Mouse (Mus musculus) embryo, embryonic 9.5 days (tissue): ENCODE measurements around the gene Chst13.

Source experiments
- DNase-seq: peaks from one replicate; pipeline ENCODE4 v3.0.0-alpha.2; 2017; ENCODE audit errors: extremely low spot score

Gene Chst13

DNA sequence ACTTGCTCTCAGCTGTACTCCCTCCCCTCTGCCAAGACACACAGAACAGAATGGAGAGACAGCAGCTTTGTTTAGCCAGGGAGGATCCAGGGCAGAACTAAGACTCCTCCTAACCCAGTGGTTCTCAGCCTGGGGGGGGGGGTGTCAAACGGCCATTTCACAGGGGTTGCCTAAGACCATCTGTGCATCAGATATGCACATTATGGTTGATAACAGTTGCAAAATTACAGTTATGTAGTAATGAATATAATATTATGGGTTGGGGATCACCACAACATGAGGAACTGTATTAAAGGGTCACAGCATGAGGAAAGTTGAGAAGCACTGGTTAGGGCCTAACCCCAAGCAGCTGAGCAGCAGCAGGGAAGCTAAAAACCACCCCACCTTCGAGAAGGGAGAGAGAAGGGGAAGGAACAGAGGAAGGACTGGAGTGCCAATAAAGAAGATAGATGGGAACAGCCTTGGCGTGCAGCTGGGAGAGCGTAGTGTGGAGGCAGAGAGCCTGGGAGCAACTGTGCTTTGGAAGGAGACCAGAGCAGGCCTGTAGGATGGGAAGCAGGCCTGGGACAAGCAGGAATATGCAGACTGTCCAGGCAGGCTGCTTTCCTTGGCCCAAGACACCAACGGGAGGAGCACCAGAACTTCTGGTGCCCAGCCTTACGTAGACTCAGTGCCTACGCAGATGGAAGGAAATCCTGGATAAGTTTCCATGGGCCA lies 5.4 kb downstream of the Chst13 start:
- DNase-seq, result no peak

DNA sequence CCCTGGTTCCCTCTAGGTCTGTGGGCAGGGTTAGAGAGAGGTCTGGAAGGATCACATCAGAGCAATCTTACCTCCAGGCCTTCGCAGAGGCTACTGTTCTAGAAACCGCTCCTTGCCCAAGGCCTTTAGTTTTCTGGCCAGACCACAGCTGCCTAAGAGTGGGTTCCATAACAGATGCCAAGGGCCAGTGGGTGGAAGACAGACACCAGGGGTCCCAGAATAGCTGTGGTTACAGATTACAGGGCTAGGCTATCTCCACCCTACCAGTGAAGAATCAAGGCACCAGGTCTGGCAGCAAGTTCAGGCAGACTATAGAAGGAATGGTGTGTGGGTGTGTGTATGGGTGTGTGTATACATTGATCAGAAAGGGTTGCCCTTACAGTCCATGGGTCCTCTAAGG lies 6.0 kb downstream of the Chst13 start:
- no peak for DNase-seq

DNA sequence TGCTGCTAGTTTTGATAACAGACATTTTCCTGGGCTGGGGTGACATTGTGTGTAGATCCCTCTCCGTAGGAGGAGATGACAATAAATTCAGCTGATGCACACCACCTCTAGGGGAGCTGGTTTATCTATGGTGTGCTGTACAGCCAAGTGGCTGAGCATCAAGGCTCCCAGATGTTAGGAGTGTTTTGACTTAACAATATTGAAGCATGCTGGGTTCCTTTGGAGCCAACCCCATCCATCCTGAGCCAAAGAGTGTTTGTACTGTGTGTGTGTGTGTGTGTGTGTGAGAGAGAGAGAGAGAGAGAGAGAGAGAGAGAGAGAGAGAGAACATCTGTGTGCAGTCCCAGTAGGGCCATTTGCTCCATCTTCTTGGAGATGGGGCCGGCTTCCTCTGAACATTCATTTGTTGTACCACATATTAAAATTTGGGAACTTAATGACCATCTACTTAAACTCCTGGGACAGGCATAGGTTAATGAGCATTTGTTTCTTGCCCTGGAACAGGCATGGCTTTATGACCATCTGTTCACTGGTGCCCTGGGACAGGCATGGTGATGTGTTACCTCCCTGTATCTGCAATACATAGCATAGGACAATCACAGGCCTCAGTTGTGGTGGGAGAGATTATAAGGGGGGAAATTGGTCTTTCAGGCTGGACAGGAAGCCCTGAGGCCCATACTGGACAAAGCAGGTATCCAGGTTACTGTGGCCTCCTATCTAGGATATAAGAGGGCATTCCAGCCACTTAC lies 7.3 kb downstream of the Chst13 start:
- no peak for DNase-seq

DNA sequence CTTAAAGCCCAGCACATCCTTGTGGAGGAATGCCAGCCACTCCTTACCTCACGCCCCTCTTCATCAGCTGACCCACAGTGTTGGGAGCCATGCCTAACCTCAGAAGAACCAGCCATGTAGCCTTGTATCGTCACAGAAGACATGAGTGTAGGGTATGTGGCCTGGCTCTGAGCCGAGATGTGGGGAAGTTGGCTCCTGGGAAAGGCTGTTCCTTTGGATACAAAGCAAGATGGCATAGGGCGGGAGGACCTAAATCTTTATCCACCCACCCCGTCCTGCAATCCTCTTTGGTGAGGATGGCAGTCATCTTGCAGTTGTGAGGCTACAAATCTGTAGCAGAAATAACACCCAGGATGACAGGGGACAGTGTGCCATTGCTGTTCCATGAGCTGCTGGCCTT lies 9.0 kb downstream of the Chst13 start:
- no peak for DNase-seq

DNA sequence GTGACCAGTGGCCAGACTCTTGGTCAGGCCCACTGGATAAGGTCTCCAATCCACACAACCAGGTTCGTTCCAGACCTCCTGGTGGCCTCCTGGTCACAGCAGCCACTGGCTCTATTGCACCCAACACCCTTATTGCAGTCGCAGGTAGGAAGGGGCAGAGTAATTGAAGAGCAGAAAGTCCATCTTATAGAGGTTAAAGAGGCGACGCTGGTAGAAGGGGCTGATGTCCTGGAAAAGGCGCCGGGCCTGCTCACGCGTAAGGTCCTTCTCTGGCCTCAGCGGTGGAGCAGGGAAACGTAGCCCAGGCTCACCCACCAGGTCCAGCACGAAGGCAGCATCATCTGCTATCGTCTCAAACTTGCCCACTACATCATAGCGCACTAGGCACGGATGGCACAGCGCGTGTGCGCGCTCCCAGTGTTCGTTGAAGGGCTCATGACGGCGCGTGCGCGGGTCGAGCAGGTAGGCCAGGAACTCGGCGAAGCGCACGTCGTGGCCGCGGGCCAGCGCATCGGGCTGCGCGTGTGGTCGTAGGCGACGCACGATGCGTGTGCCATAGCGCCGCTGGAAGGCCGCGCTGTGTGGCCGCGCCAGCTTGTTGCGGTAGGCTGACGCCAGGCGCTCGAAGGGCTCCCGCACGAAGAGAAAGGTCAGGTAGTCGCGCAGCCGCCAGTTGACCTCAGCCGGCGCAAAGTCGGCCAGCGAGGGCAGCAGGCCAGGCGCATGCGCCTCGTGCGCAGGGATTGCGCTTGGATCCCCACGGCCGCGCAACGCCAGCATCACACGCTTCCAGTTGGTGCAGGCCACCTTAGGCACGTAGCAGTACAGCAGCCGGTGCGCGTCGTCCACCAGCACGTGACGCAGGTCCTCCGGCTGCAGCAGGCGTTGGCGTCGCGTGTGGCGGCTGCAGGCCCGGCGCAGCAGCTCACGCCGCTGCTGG lies 15.9 kb downstream of the Chst13 start:
- no peak for DNase-seq

DNA sequence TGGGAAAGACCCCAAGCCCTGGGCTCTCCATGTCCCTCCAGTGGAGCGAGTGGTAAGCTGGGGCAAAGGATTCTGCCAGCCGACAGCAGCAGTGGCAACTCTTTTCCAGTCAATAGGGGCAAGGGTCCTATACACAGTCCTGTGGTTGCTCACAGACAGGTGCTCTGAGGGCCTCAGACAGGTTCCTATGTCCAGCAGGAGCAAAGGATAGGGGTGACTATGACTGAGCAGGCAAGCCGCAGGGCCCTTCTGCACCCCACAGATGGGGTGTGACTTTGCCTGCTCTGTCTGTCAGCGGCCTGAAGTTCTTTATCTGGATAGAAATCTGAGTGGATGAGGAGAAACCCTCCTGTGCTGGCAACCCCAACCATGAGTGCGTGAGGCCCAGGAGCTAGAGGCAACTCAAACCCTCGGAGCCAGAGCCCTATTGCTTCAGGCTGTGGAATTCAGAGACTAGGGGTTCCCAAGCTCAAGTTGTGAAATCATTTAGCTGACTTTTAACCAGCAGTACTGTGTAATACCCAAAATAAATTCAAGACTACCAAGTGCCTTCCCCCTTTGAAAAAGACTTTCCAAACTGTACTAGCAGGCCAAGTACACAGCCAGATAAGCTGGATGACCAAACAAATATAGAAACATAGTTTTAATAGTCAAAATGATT lies 18.5 kb downstream of the Chst13 start:
- no peak for DNase-seq

DNA sequence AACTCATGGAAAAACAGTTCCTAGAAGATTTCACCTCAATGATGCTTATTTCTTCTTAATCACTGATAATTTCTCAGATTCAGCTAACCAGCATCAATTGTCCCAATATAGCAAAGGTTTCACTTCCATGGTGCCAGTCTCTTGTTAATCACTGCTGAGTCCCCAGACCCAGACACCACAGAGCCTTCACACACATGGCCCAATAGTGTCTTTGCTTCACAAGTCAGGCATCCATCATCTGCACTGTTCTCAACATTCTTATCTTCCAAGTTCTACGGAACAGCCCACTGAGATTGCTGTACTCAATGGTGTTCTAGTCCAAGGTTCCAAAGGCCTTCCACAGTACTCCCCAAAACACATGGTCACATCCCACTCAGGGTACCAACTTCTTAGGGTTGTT lies 24.1 kb downstream of the Chst13 start, which contains the start of gene BC048671:
Gene BC048671, plus strand, starts transcription at position 301 of the 400 bp plus-strand sequence.
- DNase-seq, result no peak

DNA sequence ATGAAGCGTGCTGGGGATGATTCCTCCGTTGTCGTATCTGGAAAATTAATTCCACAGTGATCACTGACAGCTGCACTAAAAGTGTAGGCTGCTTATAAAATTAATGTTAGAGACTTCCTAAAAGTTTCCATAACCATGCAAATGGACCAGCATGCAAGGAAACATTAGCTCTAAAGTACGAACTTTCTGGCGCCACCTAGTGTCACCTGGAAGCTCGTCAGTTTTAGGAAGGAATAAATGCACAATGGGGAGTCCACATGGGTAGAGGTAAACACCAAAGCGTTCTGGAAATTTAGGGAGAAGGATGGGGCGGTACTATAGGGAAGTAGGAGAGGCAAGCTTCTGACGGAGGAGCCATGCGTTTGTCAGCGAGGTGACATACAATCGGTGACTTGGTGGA lies 36.7 kb downstream of the Chst13 start:
- DNase-seq, result no peak
